Mouse (Mus musculus): ENCODE data around the gene Otop3. TPM values are rescaled to one million over a fixed set of nuclear protein-coding genes. Genes with fewer than 3 reads are reported as not detected.

Otop3 gene
- polyA plus RNA-seq, 1 experiment from 2014 or later: 1.0 TPM

- peaks cover 55% of the 10 kb centered on the region for H3K27me3 ChIP-seq (ENCODE audit: control insufficient read depth, insufficient read depth, low read length)
- no peaks in the 10 kb centered on the region for H3K36me3 ChIP-seq (ENCODE audit: control insufficient read depth, insufficient read depth, low read length)
- 14% methylated on average over 32 of the region's 32 CpGs for WGBS
- H3K4me3 ChIP-seq (ENCODE audit: low read depth, low read length): no peak overlapping the region
- H3K9ac ChIP-seq (replicated peaks; ENCODE audit: low read depth, low read length): no peak overlapping the region
- 0 out of 2 replicates have a peak, but pooled peaks cover 4% of the 10 kb centered on the region for H3K4me1 ChIP-seq (ENCODE audit: control insufficient read depth, insufficient read depth, low read length)
- no peak overlapping the region for H3K4me2 ChIP-seq (replicated peaks; ENCODE audit: low read depth, low read length)
- no peak for ATAC-seq (ENCODE audit: insufficient number of reproducible peaks, insufficient read depth, low FRiP score, low read depth)
- no peaks in the 10 kb centered on the region for H3K9me3 ChIP-seq (ENCODE audit: control insufficient read depth, low read depth, low read length)
- no peak overlapping the region for H3K27ac ChIP-seq (ENCODE audit: low read length)
Measured at GRCm38 (mm10) chr11:115323354-115323753, 11.2 kb upstream of the Otop3 start.

GRCm38 (mm10) chr11:115326730-115327129 is 7.8 kb upstream of the Otop3 start:
- H3K9ac ChIP-seq (replicated peaks; ENCODE audit: low read depth, low read length): no peak overlapping the region
- no peak overlapping the region for H3K4me2 ChIP-seq (replicated peaks; ENCODE audit: low read depth, low read length)
- H3K9me3 ChIP-seq (ENCODE audit: control insufficient read depth, low read depth, low read length): no peaks in the 10 kb centered on the region
- ATAC-seq (ENCODE audit: insufficient number of reproducible peaks, insufficient read depth, low FRiP score, low read depth): no peak
- no peaks in the 10 kb centered on the region for H3K36me3 ChIP-seq (ENCODE audit: control insufficient read depth, insufficient read depth, low read length)
- WGBS: 51% methylated on average over 7 of the region's 7 CpGs
- no peak overlapping the region for H3K4me3 ChIP-seq (ENCODE audit: low read depth, low read length)
- 0 out of 2 replicates have a peak, but pooled peaks cover 4% of the 10 kb centered on the region for H3K4me1 ChIP-seq (ENCODE audit: control insufficient read depth, insufficient read depth, low read length)
- no peak overlapping the region for H3K27ac ChIP-seq (ENCODE audit: low read length)
- peaks cover 23% of the 10 kb centered on the region for H3K27me3 ChIP-seq (ENCODE audit: control insufficient read depth, insufficient read depth, low read length)

- H3K36me3 ChIP-seq (ENCODE audit: control insufficient read depth, insufficient read depth, low read length): no peaks in the 10 kb centered on the region
- 0 out of 2 replicates have a peak, but pooled peaks cover under 1% of the 10 kb centered on the region for H3K4me1 ChIP-seq (ENCODE audit: control insufficient read depth, insufficient read depth, low read length)
- peaks cover 5% of the 10 kb centered on the region; the same call in 1 of the 2 replicates for H3K27me3 ChIP-seq (ENCODE audit: control insufficient read depth, insufficient read depth, low read length)
- no peak overlapping the region for H3K9ac ChIP-seq (replicated peaks; ENCODE audit: low read depth, low read length)
- no peak overlapping the region for H3K27ac ChIP-seq (ENCODE audit: low read length)
- WGBS: 77% methylated on average over 15 of the region's 15 CpGs
- no peak for ATAC-seq (ENCODE audit: insufficient number of reproducible peaks, insufficient read depth, low FRiP score, low read depth)
- H3K4me2 ChIP-seq (replicated peaks; ENCODE audit: low read depth, low read length): no peak overlapping the region
- H3K9me3 ChIP-seq (ENCODE audit: control insufficient read depth, low read depth, low read length): no peaks in the 10 kb centered on the region
- H3K4me3 ChIP-seq (ENCODE audit: low read depth, low read length): no peak overlapping the region
Measured at GRCm38 (mm10) chr11:115329339-115329738, 5.2 kb upstream of the Otop3 start.

DNA sequence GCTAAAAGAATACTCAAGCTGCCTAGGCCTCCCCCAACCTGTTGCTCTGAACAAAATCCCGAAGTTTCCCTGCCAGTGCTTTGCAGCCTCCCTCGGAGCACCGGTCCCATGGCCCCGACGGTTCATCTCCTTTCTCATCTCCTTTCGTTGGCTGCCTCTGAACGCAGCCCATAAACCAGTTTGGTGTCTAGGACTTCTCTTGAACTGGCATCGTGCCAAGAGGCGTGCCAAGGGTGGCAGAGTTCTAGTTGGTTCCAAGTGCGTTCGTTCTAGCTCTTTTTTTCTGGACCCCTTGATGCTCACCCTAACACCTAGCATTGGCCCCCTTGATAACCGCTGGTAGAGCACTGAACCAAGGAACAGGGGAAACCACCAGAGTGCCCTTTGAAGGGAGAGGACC is 692 bp downstream of the Otop3 start:
- no peaks in the 10 kb centered on the region for H3K9me3 ChIP-seq (ENCODE audit: control insufficient read depth, low read depth, low read length)
- peaks cover 22% of the 10 kb centered on the region for H3K27me3 ChIP-seq (ENCODE audit: control insufficient read depth, insufficient read depth, low read length)
- H3K4me2 ChIP-seq (replicated peaks; ENCODE audit: low read depth, low read length): no peak overlapping the region
- no peaks in the 10 kb centered on the region for H3K36me3 ChIP-seq (ENCODE audit: control insufficient read depth, insufficient read depth, low read length)
- H3K9ac ChIP-seq (replicated peaks; ENCODE audit: low read depth, low read length): no peak overlapping the region
- 0 out of 2 replicates have a peak, but pooled peaks cover 4% of the 10 kb centered on the region for H3K4me1 ChIP-seq (ENCODE audit: control insufficient read depth, insufficient read depth, low read length)
- no peak overlapping the region for H3K27ac ChIP-seq (ENCODE audit: low read length)
- ATAC-seq (ENCODE audit: insufficient number of reproducible peaks, insufficient read depth, low FRiP score, low read depth): no peak
- 46% methylated on average over 12 of the region's 12 CpGs for WGBS
- H3K4me3 ChIP-seq (ENCODE audit: low read depth, low read length): no peak overlapping the region

- Histone ChIP-seq H3K4me2 (replicated peaks; ENCODE audit: low read depth, low read length) (no peak overlapping the region), H3K36me3 (ENCODE audit: control insufficient read depth, insufficient read depth, low read length) (no peaks in the 10 kb centered on the region), H3K9me3 (ENCODE audit: control insufficient read depth, low read depth, low read length) (no peaks in the 10 kb centered on the region), H3K9ac (replicated peaks; ENCODE audit: low read depth, low read length) (no peak overlapping the region), H3K4me3 (ENCODE audit: low read depth, low read length) (no peak overlapping the region), H3K27me3 (ENCODE audit: control insufficient read depth, insufficient read depth, low read length) (peaks cover 22% of the 10 kb centered on the region), H3K27ac (ENCODE audit: low read length) (no peak overlapping the region), H3K4me1 (ENCODE audit: control insufficient read depth, insufficient read depth, low read length) (0 out of 2 replicates have a peak, but pooled peaks cover 4% of the 10 kb centered on the region)
- WGBS: 16% methylated on average over 6 of the region's 6 CpGs
- ATAC-seq (ENCODE audit: insufficient number of reproducible peaks, insufficient read depth, low FRiP score, low read depth): no peak
Measured at GRCm38 (mm10) chr11:115336115-115336514, 1.6 kb downstream of the Otop3 start.

DNA sequence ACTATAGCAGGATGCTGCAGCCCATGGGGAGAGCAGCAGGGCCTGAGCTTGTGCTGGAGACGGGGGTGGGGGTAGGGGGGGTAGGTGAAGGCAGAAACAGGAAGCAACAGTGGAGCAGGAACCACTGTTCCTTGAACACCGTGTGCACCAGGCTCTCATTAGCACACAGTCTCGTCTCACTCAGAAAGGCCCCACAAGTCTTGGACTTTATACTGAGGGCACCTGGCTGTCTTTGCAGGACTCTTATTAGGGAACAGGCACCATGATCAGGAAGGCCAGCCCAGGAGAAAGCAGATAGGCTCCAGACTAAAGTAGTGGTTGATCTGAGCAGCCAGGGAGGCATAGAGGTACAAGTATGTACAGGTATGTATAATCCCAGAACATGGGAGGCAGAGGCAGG is 2.8 kb downstream of the Otop3 start:
- H3K27me3 ChIP-seq (ENCODE audit: control insufficient read depth, insufficient read depth, low read length): peaks cover 22% of the 10 kb centered on the region

GRCm38 (mm10) chr11:115337826-115338225 is 3.3 kb downstream of the Otop3 start:
- ATAC-seq (ENCODE audit: insufficient number of reproducible peaks, insufficient read depth, low FRiP score, low read depth): no peak
- 45% methylated on average over 1 of the region's 1 CpGs for WGBS
- Histone ChIP-seq H3K4me1 (ENCODE audit: control insufficient read depth, insufficient read depth, low read length) (0 out of 2 replicates have a peak, but pooled peaks cover 4% of the 10 kb centered on the region), H3K27ac (ENCODE audit: low read length) (no peak overlapping the region), H3K4me3 (ENCODE audit: low read depth, low read length) (no peak overlapping the region), H3K27me3 (ENCODE audit: control insufficient read depth, insufficient read depth, low read length) (peaks cover 18% of the 10 kb centered on the region), H3K9me3 (ENCODE audit: control insufficient read depth, low read depth, low read length) (no peaks in the 10 kb centered on the region), H3K9ac (replicated peaks; ENCODE audit: low read depth, low read length) (no peak overlapping the region), H3K36me3 (ENCODE audit: control insufficient read depth, insufficient read depth, low read length) (no peaks in the 10 kb centered on the region), H3K4me2 (replicated peaks; ENCODE audit: low read depth, low read length) (no peak overlapping the region)

More for the DNA sequence above, 2.8 kb downstream of the Otop3 start:
- Histone ChIP-seq H3K9me3 (ENCODE audit: control insufficient read depth, low read depth, low read length) (no peaks in the 10 kb centered on the region), H3K4me3 (ENCODE audit: low read depth, low read length) (no peak overlapping the region), H3K36me3 (ENCODE audit: control insufficient read depth, insufficient read depth, low read length) (no peaks in the 10 kb centered on the region), H3K9ac (replicated peaks; ENCODE audit: low read depth, low read length) (no peak overlapping the region), H3K4me2 (replicated peaks; ENCODE audit: low read depth, low read length) (no peak overlapping the region), H3K27ac (ENCODE audit: low read length) (no peak overlapping the region), H3K4me1 (ENCODE audit: control insufficient read depth, insufficient read depth, low read length) (0 out of 2 replicates have a peak, but pooled peaks cover 4% of the 10 kb centered on the region)
- ATAC-seq (ENCODE audit: insufficient number of reproducible peaks, insufficient read depth, low FRiP score, low read depth): no peak
- WGBS: 45% methylated on average over 3 of the region's 3 CpGs

DNA sequence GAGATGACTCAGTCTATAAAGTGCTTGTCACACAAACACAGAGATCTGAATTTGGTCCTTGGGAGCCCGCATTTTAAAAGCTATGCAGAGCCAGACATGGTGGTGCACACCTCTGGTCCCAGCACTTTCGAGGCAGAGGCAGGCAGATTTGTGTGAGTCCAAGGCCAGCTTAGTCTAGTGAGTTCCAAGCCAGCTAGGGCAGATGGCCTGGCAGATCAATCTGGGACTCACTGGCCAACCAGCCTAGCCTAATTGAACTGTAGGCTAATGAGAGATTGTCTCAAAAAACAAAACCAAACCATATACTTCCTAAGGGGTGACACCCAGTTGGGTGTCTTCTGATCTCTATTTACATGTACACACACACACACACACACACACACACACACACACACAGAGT is 6.7 kb downstream of the Otop3 start:
- H3K4me3 ChIP-seq (ENCODE audit: low read depth, low read length): no peak overlapping the region
- no peak overlapping the region for H3K9ac ChIP-seq (replicated peaks; ENCODE audit: low read depth, low read length)
- no peak for ATAC-seq (ENCODE audit: insufficient number of reproducible peaks, insufficient read depth, low FRiP score, low read depth)
- no peaks in the 10 kb centered on the region for H3K27me3 ChIP-seq (ENCODE audit: control insufficient read depth, insufficient read depth, low read length)
- H3K9me3 ChIP-seq (ENCODE audit: control insufficient read depth, low read depth, low read length): no peaks in the 10 kb centered on the region
- H3K4me2 ChIP-seq (replicated peaks; ENCODE audit: low read depth, low read length): no peak overlapping the region
- 78% methylated on average over 2 of the region's 2 CpGs for WGBS
- no peaks in the 10 kb centered on the region for H3K36me3 ChIP-seq (ENCODE audit: control insufficient read depth, insufficient read depth, low read length)
- no peak overlapping the region for H3K27ac ChIP-seq (ENCODE audit: low read length)
- peaks cover 14% of the 10 kb centered on the region; the same call in 1 of the 2 replicates for H3K4me1 ChIP-seq (ENCODE audit: control insufficient read depth, insufficient read depth, low read length)

- no peak overlapping the region for H3K9ac ChIP-seq (replicated peaks; ENCODE audit: low read depth, low read length)
- H3K4me1 ChIP-seq (ENCODE audit: control insufficient read depth, insufficient read depth, low read length): peaks cover 15% of the 10 kb centered on the region; the same call in 1 of the 2 replicates
- H3K4me2 ChIP-seq (replicated peaks; ENCODE audit: low read depth, low read length): no peak overlapping the region
- H3K36me3 ChIP-seq (ENCODE audit: control insufficient read depth, insufficient read depth, low read length): no peaks in the 10 kb centered on the region
- H3K4me3 ChIP-seq (ENCODE audit: low read depth, low read length): no peak overlapping the region
- ATAC-seq (ENCODE audit: insufficient number of reproducible peaks, insufficient read depth, low FRiP score, low read depth): no peak
- H3K9me3 ChIP-seq (ENCODE audit: control insufficient read depth, low read depth, low read length): no peaks in the 10 kb centered on the region
- 58% methylated on average over 6 of the region's 6 CpGs for WGBS
- no peaks in the 10 kb centered on the region for H3K27me3 ChIP-seq (ENCODE audit: control insufficient read depth, insufficient read depth, low read length)
- H3K27ac ChIP-seq (ENCODE audit: low read length): no peak overlapping the region
Measured at GRCm38 (mm10) chr11:115341866-115342265, 7.3 kb downstream of the Otop3 start.

Measured in stomach, embryonic 14.5 days (tissue).